Mouse (Mus musculus): ENCODE results near the gene Adtrp.

- TF ChIP-seq CTCF (IDR thresholded peaks at IDR 0.05; ENCODE audit: low read depth) (no peak), EP300 (IDR thresholded peaks at IDR 0.05; ENCODE audit: low read depth) (no peak)
Measured at GRCm38 (mm10) chr13:41779603-41780180, 67.8 kb downstream of the Adtrp start.

Measured in liver, embryonic 14.5 days (tissue).